Mouse (Mus musculus): ENCODE measurements at regions not wholly inside any gene's neighbourhood (a gene's known extent, or its start where the extent isn't known, plus 50 kb on each side); places are given as distances from the start of the nearest gene placed in this dataset.

DNA sequence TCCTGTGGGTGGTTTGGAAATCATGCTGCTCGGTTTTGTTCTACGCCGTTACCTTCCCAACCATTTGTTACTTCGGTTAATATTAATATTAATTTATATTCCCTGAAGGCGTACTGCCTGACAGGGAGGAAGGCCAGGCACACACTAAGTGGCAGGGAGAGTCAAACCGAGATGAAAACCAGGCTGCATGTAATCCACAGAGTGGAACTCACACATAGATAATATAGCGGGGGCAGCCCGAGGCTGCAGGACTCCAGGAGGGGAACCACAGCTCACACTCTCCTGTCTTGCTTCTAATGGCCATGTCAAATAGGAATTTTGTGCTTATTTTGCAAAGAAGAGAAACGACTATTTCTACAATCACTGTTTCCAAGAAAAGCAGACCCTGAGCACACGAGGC is 161.3 kb upstream of the Ncam1 start:
- WGBS, result 38% methylated on average over 10 of the region's 10 CpGs
- Histone ChIP-seq H3K4me2 (ENCODE audit: low read depth, low read length) (no peak overlapping the region), H3K27ac (ENCODE audit: low read depth) (no peak overlapping the region), H3K4me3 (ENCODE audit: low read depth, low read length) (no peak overlapping the region), H3K36me3 (replicated peaks; ENCODE audit: control insufficient read depth, insufficient read depth, low read length) (no peaks in the 10 kb centered on the region), H3K9me3 (replicated peaks; ENCODE audit: control insufficient read depth, low read length) (no peaks in the 10 kb centered on the region), H3K27me3 (ENCODE audit: control insufficient read depth, insufficient read depth, low read length) (no peaks in the 10 kb centered on the region), H3K4me1 (ENCODE audit: control insufficient read depth, insufficient read depth) (peaks cover 15% of the 10 kb centered on the region; the same call in 1 of the 2 replicates), H3K9ac (replicated peaks; ENCODE audit: low read depth, low read length) (no peak overlapping the region)
- DNase-seq (ENCODE audit: low spot score) (no peak), ATAC-seq (ENCODE audit: insufficient read depth, low read depth) (no peak)
- no peak for TF ChIP-seq CTCF (IDR thresholded peaks at IDR 0.05; ENCODE audit: low read depth)
- TF ChIP-seq EP300 (IDR thresholded peaks at IDR 0.05; ENCODE audit: low read depth), result no peak

DNA sequence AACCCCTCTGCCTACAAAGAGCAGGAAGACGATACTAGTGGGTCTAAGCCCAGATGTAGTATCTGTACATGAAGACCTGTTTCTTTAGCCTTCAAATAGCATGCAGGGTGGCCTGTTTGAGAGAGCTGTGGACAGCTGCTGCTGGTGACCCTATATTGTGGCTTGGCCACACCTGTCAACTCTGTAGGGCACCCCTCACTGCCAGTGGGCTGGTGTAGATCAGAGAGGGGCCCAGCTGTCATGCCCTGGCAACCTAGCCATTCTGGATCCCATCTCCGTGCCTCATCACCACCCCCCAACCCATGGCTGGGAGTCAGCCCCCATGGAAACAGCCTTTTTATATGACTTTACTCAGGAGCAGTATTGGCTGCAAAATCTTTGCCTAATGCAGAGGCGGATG is 160.2 kb upstream of the Ncam1 start:
- WGBS, result 79% methylated on average over 3 of the region's 3 CpGs
- no peaks in the 10 kb centered on the region for H3K9me3 ChIP-seq (replicated peaks; ENCODE audit: control insufficient read depth, low read length)
- H3K4me2 ChIP-seq (ENCODE audit: low read depth, low read length), result no peak overlapping the region
- H3K4me3 ChIP-seq (ENCODE audit: low read depth, low read length), result no peak overlapping the region
- no peaks in the 10 kb centered on the region for H3K27me3 ChIP-seq (ENCODE audit: control insufficient read depth, insufficient read depth, low read length)
- ATAC-seq (ENCODE audit: insufficient read depth, low read depth), result no peak
- no peak overlapping the region for H3K27ac ChIP-seq (ENCODE audit: low read depth)
- no peak for TF ChIP-seq EP300 (IDR thresholded peaks at IDR 0.05; ENCODE audit: low read depth)
- no peak for TF ChIP-seq CTCF (IDR thresholded peaks at IDR 0.05; ENCODE audit: low read depth)
- H3K4me1 ChIP-seq (ENCODE audit: control insufficient read depth, insufficient read depth), result peaks cover 15% of the 10 kb centered on the region; the same call in 1 of the 2 replicates
- no peaks in the 10 kb centered on the region for H3K36me3 ChIP-seq (replicated peaks; ENCODE audit: control insufficient read depth, insufficient read depth, low read length)
- H3K9ac ChIP-seq (replicated peaks; ENCODE audit: low read depth, low read length), result no peak overlapping the region
- no peak for DNase-seq (ENCODE audit: low spot score)

DNA sequence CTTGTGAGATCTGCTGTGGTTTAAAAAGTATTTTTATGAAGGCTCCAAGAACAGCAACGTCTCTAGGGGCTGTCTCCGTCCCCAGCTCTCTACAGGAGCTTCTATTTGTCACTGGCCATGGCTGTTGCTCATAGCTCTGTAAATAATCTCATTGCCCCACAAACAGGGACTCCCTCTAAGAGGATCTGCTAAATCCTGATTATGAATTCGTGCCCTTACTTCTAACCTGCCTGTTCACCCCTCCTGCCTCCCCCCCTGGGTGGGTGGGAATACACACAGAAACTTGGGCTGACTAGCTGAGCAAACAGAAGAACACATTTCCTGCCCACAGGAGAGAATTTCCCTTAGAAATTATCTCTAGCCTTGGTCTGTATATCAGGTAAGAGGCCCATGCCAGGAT is 155.9 kb upstream of the Ncam1 start:
- Histone ChIP-seq H3K27ac (ENCODE audit: low read depth) (no peak overlapping the region), H3K4me2 (ENCODE audit: low read depth, low read length) (no peak overlapping the region), H3K27me3 (ENCODE audit: control insufficient read depth, insufficient read depth, low read length) (no peaks in the 10 kb centered on the region), H3K9ac (replicated peaks; ENCODE audit: low read depth, low read length) (no peak overlapping the region), H3K4me3 (ENCODE audit: low read depth, low read length) (no peak overlapping the region), H3K36me3 (replicated peaks; ENCODE audit: control insufficient read depth, insufficient read depth, low read length) (no peaks in the 10 kb centered on the region), H3K9me3 (replicated peaks; ENCODE audit: control insufficient read depth, low read length) (no peaks in the 10 kb centered on the region), H3K4me1 (ENCODE audit: control insufficient read depth, insufficient read depth) (peaks cover 8% of the 10 kb centered on the region; the same call in 1 of the 2 replicates)
- 50% methylated on average over 3 of the region's 3 CpGs for WGBS
- no peak for DNase-seq (ENCODE audit: low spot score)
- no peak for ATAC-seq (ENCODE audit: insufficient read depth, low read depth)
- TF ChIP-seq EP300 (IDR thresholded peaks at IDR 0.05; ENCODE audit: low read depth), result no peak
- TF ChIP-seq CTCF (IDR thresholded peaks at IDR 0.05; ENCODE audit: low read depth), result no peak

DNA sequence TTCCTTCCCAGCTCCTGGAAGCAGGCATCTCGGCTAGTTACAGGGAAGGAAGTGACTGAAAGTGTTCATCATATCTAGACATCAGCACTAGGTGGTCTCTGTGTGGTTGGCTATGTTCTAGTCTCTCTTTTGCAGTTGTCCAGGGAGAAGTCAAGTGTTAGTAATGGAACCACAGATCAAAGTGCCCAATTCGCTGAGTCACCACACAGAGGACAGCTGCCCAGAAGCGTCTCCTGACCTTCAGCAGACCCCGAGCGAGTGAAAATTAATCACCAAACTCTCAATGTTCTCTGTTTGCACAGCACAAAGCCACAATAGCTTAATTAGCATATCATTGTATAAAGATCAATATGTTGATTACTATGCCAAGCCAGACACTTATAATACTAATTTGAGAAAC is 151.6 kb upstream of the Ncam1 start:
- DNase-seq (ENCODE audit: low spot score) (no peak), ATAC-seq (ENCODE audit: insufficient read depth, low read depth) (no peak)
- Histone ChIP-seq H3K4me1 (ENCODE audit: control insufficient read depth, insufficient read depth) (no peaks in the 10 kb centered on the region), H3K9ac (replicated peaks; ENCODE audit: low read depth, low read length) (no peak overlapping the region), H3K27me3 (ENCODE audit: control insufficient read depth, insufficient read depth, low read length) (no peaks in the 10 kb centered on the region), H3K4me3 (ENCODE audit: low read depth, low read length) (no peak overlapping the region), H3K27ac (ENCODE audit: low read depth) (no peak overlapping the region), H3K36me3 (replicated peaks; ENCODE audit: control insufficient read depth, insufficient read depth, low read length) (no peaks in the 10 kb centered on the region), H3K4me2 (ENCODE audit: low read depth, low read length) (no peak overlapping the region), H3K9me3 (replicated peaks; ENCODE audit: control insufficient read depth, low read length) (no peaks in the 10 kb centered on the region)
- WGBS, result 74% methylated on average over 5 of the region's 5 CpGs
- no peak for TF ChIP-seq EP300 (IDR thresholded peaks at IDR 0.05; ENCODE audit: low read depth)
- TF ChIP-seq CTCF (IDR thresholded peaks at IDR 0.05; ENCODE audit: low read depth), result no peak

DNA sequence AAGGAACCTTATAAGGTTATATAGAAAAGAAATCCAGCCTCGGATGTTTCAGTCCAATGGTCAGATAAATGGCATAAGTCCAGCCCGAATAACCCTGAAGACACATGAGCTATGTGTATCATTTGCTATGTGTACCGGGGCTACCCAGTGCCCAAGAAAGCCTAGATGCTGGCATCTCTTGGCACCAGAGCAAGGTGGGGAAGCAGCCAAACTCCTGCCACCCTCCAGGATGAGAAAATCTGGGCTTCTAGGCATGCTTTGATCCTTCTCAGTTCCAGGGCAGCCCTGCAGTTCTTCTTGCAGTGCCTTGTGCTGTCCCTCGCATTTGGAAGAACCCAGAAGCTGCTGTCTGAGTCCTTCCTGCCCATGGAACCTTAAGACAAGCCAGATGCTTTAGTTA is 149.8 kb upstream of the Ncam1 start:
- no peak overlapping the region for H3K27ac ChIP-seq (ENCODE audit: low read depth)
- no peak overlapping the region for H3K9ac ChIP-seq (replicated peaks; ENCODE audit: low read depth, low read length)
- H3K4me3 ChIP-seq (ENCODE audit: low read depth, low read length), result no peak overlapping the region
- H3K27me3 ChIP-seq (ENCODE audit: control insufficient read depth, insufficient read depth, low read length), result no peaks in the 10 kb centered on the region
- WGBS, result 81% methylated on average over 4 of the region's 4 CpGs
- no peak for TF ChIP-seq CTCF (IDR thresholded peaks at IDR 0.05; ENCODE audit: low read depth)
- ATAC-seq (ENCODE audit: insufficient read depth, low read depth), result no peak
- DNase-seq (ENCODE audit: low spot score), result no peak
- no peaks in the 10 kb centered on the region for H3K9me3 ChIP-seq (replicated peaks; ENCODE audit: control insufficient read depth, low read length)
- no peak overlapping the region for H3K4me2 ChIP-seq (ENCODE audit: low read depth, low read length)
- H3K4me1 ChIP-seq (ENCODE audit: control insufficient read depth, insufficient read depth), result no peaks in the 10 kb centered on the region
- no peaks in the 10 kb centered on the region for H3K36me3 ChIP-seq (replicated peaks; ENCODE audit: control insufficient read depth, insufficient read depth, low read length)

DNA sequence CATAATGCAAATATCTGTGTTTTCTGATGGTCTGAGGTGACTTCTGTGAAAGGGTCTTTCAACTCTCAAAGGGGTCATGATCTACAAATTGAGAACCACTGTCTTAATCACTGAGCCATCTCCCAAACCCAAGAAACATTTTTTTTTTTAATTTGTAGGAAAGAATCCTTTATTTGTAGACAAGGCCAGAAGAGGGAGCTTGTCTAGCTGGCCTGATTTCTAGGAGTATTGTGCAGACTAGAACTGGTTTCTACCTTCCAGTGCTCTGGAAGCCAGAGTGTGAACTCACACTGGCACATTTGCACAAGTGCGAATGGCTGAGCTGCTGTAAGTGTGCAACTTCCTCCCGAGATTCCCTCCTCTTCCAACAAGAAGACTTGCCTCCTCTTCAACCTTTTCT is 148.1 kb upstream of the Ncam1 start:
- DNase-seq (ENCODE audit: low spot score) (no peak), ATAC-seq (ENCODE audit: insufficient read depth, low read depth) (no peak)
- no peak overlapping the region for H3K4me3 ChIP-seq (ENCODE audit: low read depth, low read length)
- WGBS, result 61% methylated on average over 2 of the region's 2 CpGs
- TF ChIP-seq CTCF (IDR thresholded peaks at IDR 0.05; ENCODE audit: low read depth) (no peak), EP300 (IDR thresholded peaks at IDR 0.05; ENCODE audit: low read depth) (no peak)
- H3K27ac ChIP-seq (ENCODE audit: low read depth), result no peak overlapping the region
- H3K4me2 ChIP-seq (ENCODE audit: low read depth, low read length), result no peak overlapping the region
- H3K4me1 ChIP-seq (ENCODE audit: control insufficient read depth, insufficient read depth), result no peaks in the 10 kb centered on the region
- no peak overlapping the region for H3K9ac ChIP-seq (replicated peaks; ENCODE audit: low read depth, low read length)
- H3K9me3 ChIP-seq (replicated peaks; ENCODE audit: control insufficient read depth, low read length), result no peaks in the 10 kb centered on the region
- no peaks in the 10 kb centered on the region for H3K36me3 ChIP-seq (replicated peaks; ENCODE audit: control insufficient read depth, insufficient read depth, low read length)
- H3K27me3 ChIP-seq (ENCODE audit: control insufficient read depth, insufficient read depth, low read length), result no peaks in the 10 kb centered on the region
